Mouse (Mus musculus) embryonic facial prominence, embryonic 11.5 days (tissue): ENCODE data around the gene Aifm3. TPM values are rescaled to one million over a fixed set of nuclear protein-coding genes. Genes with fewer than 3 reads are reported as not detected.

Source experiments
- ATAC-seq: fragments of 200-750 bp; cut with Nextera tagmentation; replicated peaks from 2 replicates; pipeline ENCODE4 v1.8.0; 2017; ENCODE audit warnings: low read depth; ENCODE audit not compliant: insufficient number of reproducible peaks, low FRiP score, low TSS enrichment
- DNase-seq: peaks from one replicate; pipeline ENCODE4 v3.0.0-alpha.2; 2015; ENCODE audit warnings: low spot score
- H3K27ac ChIP-seq: fragments of 300-500 bp; sonication (generic); replicated peaks from 2 replicates; pipeline ENCODE4 v1.5.1; 2014; ENCODE audit warnings: mild to moderate bottlenecking, low read depth, low read length, control low read depth
- H3K27me3 ChIP-seq: fragments of 300-500 bp; sonication (generic); 2 replicates; pipeline ENCODE4 v1.6.1; 2014; ENCODE audit warnings: mild to moderate bottlenecking, low read length, moderate library complexity, mixed read lengths; ENCODE audit not compliant: control insufficient read depth, insufficient read depth
- H3K36me3 ChIP-seq: fragments of 300-500 bp; sonication (generic); replicated peaks from 2 replicates; pipeline ENCODE4 v1.6.1; 2014; ENCODE audit warnings: low read depth, mild to moderate bottlenecking, low read length, moderate library complexity, mixed read lengths; ENCODE audit not compliant: control insufficient read depth, insufficient read depth
- H3K4me1 ChIP-seq: fragments of 300-500 bp; sonication (generic); 2 replicates; pipeline ENCODE4 v1.6.1; 2014; ENCODE audit warnings: low read length, mixed read lengths; ENCODE audit not compliant: control insufficient read depth, insufficient read depth
- H3K4me2 ChIP-seq: fragments of 300-500 bp; sonication (generic); 2 replicates; pipeline ENCODE4 v1.6.1; 2014; ENCODE audit warnings: low read depth, mild to moderate bottlenecking, control low read depth, low read length, moderate library complexity
- H3K4me3 ChIP-seq: fragments of 300-500 bp; sonication (generic); 2 replicates; pipeline ENCODE4 v1.5.1; 2014; ENCODE audit warnings: low read depth, low read length, control low read depth
- H3K9ac ChIP-seq: fragments of 300-500 bp; sonication (generic); replicated peaks from 2 replicates; pipeline ENCODE4 v1.6.1; 2014; ENCODE audit warnings: mild to moderate bottlenecking, control low read depth, low read length
- H3K9me3 ChIP-seq: fragments of 300-500 bp; sonication (generic); replicated peaks from 2 replicates; pipeline ENCODE4 v1.6.1; 2016; ENCODE audit warnings: mild to moderate bottlenecking, low read length, inconsistent platforms, mixed read lengths; ENCODE audit not compliant: control insufficient read depth
- WGBS: fragments of 180-500 bp; shearing (Covaris S2); extraction: QIAGEN DNeasy Blood & Tissue Kit; methylation state at CpG from one replicate; pipeline ENCODE4 v1.1.7; 2014; 5-methylcytosine and 5-hydroxymethylcytosine counted together
- polyA plus RNA-seq: library from polyadenylated mRNA; unstranded; fragments of >200 nt; fragmentation: Nextera tagmentation; extraction: Ambion mirVana; gene quantifications from 2 replicates; pipeline ENCODE4 v1.2.1, GENCODE M21; 2014

Gene Aifm3
- polyA plus RNA-seq, 1 experiment from 2014 or later = 0.77 TPM

GRCm38 (mm10) chr16:17466875-17467663, 22.3 kb upstream of the Aifm3 start:
- Histone ChIP-seq H3K9me3 (no peaks in the 10 kb centered on the region), H3K36me3 (no peaks in the 10 kb centered on the region), H3K4me2 (no peak overlapping the region), H3K9ac (no peak overlapping the region), H3K27ac (no peak overlapping the region), H3K27me3 (no peaks in the 10 kb centered on the region), H3K4me3 (no peak overlapping the region), H3K4me1 (no peaks in the 10 kb centered on the region; the same call in 1 of the 2 replicates)
- ATAC-seq (no peak), DNase-seq (no peak)
- 88% methylated on average over 4 of the region's 4 CpGs for WGBS

- no peak for DNase-seq
- 92% methylated on average over 6 of the region's 6 CpGs for WGBS
- H3K27ac ChIP-seq = no peak overlapping the region
Measured at GRCm38 (mm10) chr16:17472498-17472897, 16.9 kb upstream of the Aifm3 start.

GRCm38 (mm10) chr16:17474091-17474490, 15.3 kb upstream of the Aifm3 start:
- DNase-seq = peak; percentile 33
- Histone ChIP-seq H3K4me2 (no peak overlapping the region), H3K9ac (no peak overlapping the region)

More at GRCm38 (mm10) chr16:17472498-17472897, 16.9 kb upstream of the Aifm3 start:
- H3K27me3 ChIP-seq = no peaks in the 10 kb centered on the region
- H3K4me1 ChIP-seq = no peaks in the 10 kb centered on the region; the same call in 1 of the 2 replicates
- no peaks in the 10 kb centered on the region for H3K9me3 ChIP-seq
- no peak overlapping the region for H3K4me3 ChIP-seq
- H3K4me2 ChIP-seq = no peak overlapping the region
- no peak for ATAC-seq
- no peaks in the 10 kb centered on the region; the same call in 1 of the 2 replicates for H3K36me3 ChIP-seq
- no peak overlapping the region for H3K9ac ChIP-seq

GRCm38 (mm10) chr16:17474761-17475160, 14.7 kb upstream of the Aifm3 start:
- H3K4me1 ChIP-seq = no peaks in the 10 kb centered on the region; the same call in 1 of the 2 replicates
- DNase-seq (no peak), ATAC-seq (no peak)
- no peaks in the 10 kb centered on the region for H3K27me3 ChIP-seq
- no peak overlapping the region for H3K9ac ChIP-seq
- no peaks in the 10 kb centered on the region; the same call in 1 of the 2 replicates for H3K36me3 ChIP-seq
- H3K9me3 ChIP-seq = no peaks in the 10 kb centered on the region
- H3K4me2 ChIP-seq = no peak overlapping the region
- no peak overlapping the region for H3K4me3 ChIP-seq
- 91% methylated on average over 2 of the region's 2 CpGs for WGBS
- H3K27ac ChIP-seq = no peak overlapping the region

More at GRCm38 (mm10) chr16:17474091-17474490, 15.3 kb upstream of the Aifm3 start:
- Histone ChIP-seq H3K9me3 (no peaks in the 10 kb centered on the region), H3K27me3 (no peaks in the 10 kb centered on the region), H3K36me3 (no peaks in the 10 kb centered on the region; the same call in 1 of the 2 replicates), H3K4me1 (no peaks in the 10 kb centered on the region; the same call in 1 of the 2 replicates), H3K4me3 (no peak overlapping the region), H3K27ac (no peak overlapping the region)
- no peak for ATAC-seq

- Histone ChIP-seq H3K4me3 (no peak overlapping the region), H3K27me3 (no peaks in the 10 kb centered on the region), H3K36me3 (no peaks in the 10 kb centered on the region; the same call in 1 of the 2 replicates), H3K9me3 (no peaks in the 10 kb centered on the region), H3K27ac (no peak overlapping the region), H3K9ac (no peak overlapping the region), H3K4me2 (no peak overlapping the region), H3K4me1 (no peaks in the 10 kb centered on the region; the same call in 1 of the 2 replicates)
- no peak for ATAC-seq
- DNase-seq = no peak
- WGBS = 94% methylated on average over 4 of the region's 4 CpGs
Measured at GRCm38 (mm10) chr16:17475326-17475725, 14.1 kb upstream of the Aifm3 start.

GRCm38 (mm10) chr16:17478331-17478943, 11.0 kb upstream of the Aifm3 start:
- Histone ChIP-seq H3K36me3 (no peaks in the 10 kb centered on the region; the same call in none of the 2 replicates), H3K4me1 (no peaks in the 10 kb centered on the region), H3K27me3 (no peaks in the 10 kb centered on the region), H3K4me2 (no peak overlapping the region), H3K9ac (no peak overlapping the region), H3K9me3 (no peaks in the 10 kb centered on the region), H3K27ac (no peak overlapping the region), H3K4me3 (no peak overlapping the region)
- ATAC-seq = no peak
- DNase-seq = no peak
- WGBS = 86% methylated on average over 4 of the region's 4 CpGs

GRCm38 (mm10) chr16:17481465-17481864, 7.9 kb upstream of the Aifm3 start:
- 93% methylated on average over 2 of the region's 2 CpGs for WGBS
- no peaks in the 10 kb centered on the region for H3K9me3 ChIP-seq
- ATAC-seq (no peak), DNase-seq (no peak)
- no peak overlapping the region for H3K27ac ChIP-seq
- H3K27me3 ChIP-seq = no peaks in the 10 kb centered on the region
- H3K4me3 ChIP-seq = no peak overlapping the region
- no peak overlapping the region for H3K9ac ChIP-seq
- no peaks in the 10 kb centered on the region; the same call in none of the 2 replicates for H3K36me3 ChIP-seq
- no peaks in the 10 kb centered on the region for H3K4me1 ChIP-seq
- no peak overlapping the region for H3K4me2 ChIP-seq

GRCm38 (mm10) chr16:17486505-17486904, 2.9 kb upstream of the Aifm3 start:
- WGBS = 75% methylated on average over 3 of the region's 3 CpGs
- H3K9me3 ChIP-seq = no peaks in the 10 kb centered on the region
- peaks cover 3% of the 10 kb centered on the region; the same call in 1 of the 2 replicates for H3K4me1 ChIP-seq
- ATAC-seq = no peak
- no peak overlapping the region for H3K9ac ChIP-seq
- peaks cover 3% of the 10 kb centered on the region for H3K27me3 ChIP-seq
- H3K27ac ChIP-seq = no peak overlapping the region
- H3K4me3 ChIP-seq = no peak overlapping the region
- DNase-seq = no peak
- H3K36me3 ChIP-seq = no peaks in the 10 kb centered on the region; the same call in none of the 2 replicates
- no peak overlapping the region for H3K4me2 ChIP-seq
